Mouse (Mus musculus): ENCODE measurements around the gene Ipo9.

Gene Ipo9

DNA sequence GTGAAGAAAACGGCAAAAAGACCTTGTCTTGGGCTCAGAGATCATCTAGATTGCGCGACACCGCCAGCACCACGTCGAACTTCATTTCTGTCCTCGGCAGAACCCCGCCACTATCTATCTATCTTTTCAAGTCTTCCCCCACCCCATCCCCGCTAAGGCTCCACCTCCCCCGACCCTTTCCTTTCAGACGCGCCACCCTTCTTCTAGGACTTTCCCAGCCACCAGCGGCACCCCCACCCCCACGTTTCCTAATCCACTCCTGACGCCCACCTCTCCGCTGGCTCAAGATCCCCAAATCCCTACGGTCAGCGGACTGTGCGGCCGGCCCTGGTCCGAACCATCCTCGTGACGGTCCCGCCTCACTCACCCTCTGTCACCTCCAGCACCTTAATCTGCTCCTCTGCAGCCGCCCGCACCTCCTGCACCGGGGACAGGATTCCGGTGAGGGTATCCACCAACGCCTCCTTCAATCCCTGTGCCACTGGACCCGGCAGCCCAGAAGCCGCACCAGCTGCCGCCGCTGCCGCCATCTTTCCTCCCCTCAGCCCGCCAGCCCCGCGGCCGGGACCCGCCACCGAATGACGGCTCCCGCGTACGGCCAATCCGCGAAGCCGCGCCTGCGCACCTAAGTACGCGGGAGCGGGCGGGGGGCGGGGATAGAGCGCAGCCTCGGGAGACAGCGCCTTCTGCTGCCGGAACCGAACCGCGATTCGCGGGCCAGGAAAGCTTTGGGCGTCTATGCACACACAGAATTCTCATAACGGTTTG, at the start of gene Ipo9:
Gene Ipo9, minus strand, starts transcription at position 599 of the 768 bp plus-strand sequence.
- DNase-seq (ENCODE audit: low spot score in 2 of 2) = peak; percentile 87 to 91

GRCm38 (mm10) chr1:135475571-135475895, 45.2 kb upstream of the Ipo9 start:
- no peak for DNase-seq (ENCODE audit: low spot score in 2 of 2)

DNA sequence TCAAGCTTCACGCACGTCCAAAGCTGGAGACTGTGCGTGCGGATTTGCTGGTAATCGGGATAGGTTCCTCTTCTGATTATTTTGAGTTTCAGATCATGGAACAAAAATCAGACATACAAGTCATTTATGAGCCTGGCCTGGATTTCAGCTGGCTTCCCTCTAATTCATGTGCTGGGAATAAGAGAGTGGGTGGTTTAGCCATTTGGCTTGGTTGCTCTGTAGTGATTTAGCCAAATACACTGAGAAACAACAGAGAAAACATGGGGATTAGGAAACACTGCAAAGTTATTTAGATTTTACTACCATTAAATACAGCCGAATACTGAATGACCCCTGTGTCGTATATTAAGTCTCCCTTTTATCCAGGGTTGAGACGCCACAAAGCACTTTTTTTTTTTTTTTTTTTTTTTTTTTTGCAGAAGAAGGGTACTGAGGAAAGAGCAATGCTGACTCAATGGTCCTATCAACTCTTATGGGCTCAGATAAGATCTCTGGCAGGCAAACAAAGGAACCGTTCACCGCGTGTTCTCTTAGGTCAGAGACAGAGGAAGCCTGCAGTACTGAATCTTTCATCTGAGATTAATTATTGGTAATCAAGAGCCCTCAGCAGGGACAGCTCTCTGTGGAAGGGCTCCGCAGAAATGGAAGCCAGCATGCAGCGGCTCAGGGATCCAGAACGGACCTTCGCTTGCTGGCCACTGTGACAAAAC, 44.7 kb upstream of the Ipo9 start:
- DNase-seq (ENCODE audit: low spot score in 2 of 2) = no peak

DNA sequence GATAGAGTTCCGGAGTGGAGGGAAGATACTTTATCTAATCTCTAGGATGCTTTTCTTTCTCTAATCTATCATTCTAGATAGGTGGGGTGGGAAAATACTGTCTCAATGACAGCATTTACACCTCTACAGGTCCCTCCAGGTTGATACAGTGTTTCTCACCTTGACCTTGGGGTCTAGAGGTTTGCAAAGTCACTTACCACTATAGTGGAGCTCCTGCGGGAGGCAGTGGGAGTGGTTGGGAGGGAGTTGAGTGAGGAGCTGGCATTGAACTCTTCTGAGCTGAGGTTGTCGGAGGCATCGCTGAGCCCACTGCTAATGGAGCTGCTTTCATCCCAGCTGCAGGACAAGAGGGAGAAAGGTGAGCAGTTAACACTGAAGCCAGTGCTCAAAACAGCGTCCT, 42.2 kb upstream of the Ipo9 start:
- DNase-seq (ENCODE audit: low spot score in 2 of 2) = no peak

- no peak for DNase-seq (ENCODE audit: low spot score in 2 of 2)
Observed at GRCm38 (mm10) chr1:135471742-135472141, 41.4 kb upstream of the Ipo9 start.

DNA sequence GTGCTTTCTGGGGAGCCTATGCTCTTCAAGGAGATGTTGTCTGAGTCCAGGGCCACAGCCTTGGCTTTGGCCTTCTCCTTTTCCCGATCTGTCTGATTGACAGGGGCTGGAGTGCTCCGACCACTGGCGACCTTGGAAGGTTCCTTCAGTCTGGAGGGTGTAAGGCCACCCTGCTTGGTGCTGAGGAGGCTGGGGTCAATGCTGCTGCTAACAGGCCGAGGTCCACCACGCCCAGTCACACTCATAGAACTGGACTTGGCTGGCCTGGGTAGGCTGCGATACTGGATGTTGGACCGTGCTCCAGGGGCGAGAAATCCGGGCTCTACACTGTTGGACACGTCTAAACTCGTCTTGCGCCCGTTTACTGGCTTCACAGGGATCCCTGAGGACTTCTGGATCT, 40.2 kb upstream of the Ipo9 start:
- no peak for DNase-seq (ENCODE audit: low spot score in 2 of 2)

- DNase-seq (ENCODE audit: low spot score in 2 of 2) = no peak
Observed at GRCm38 (mm10) chr1:135467462-135467861, 37.2 kb upstream of the Ipo9 start.

DNA sequence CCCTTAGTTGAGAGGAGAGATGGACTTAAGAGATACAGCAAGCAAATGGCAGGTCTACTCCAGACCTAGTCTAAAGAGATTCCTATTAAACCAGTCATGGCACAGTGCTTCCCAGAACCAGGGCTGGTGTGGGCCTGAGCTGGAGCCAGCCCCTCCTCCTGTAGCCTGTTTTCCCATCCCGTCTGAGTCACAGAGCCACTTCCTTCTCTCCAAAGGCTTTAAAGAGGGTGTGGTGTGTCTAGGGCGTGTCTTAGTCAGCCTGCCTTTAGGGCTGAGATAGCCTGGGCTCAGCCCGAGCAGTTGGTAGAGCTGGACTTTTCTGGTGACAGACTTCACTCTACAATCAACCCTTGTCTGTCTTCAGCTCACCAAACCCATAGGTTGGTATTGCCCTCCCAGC, 36.6 kb upstream of the Ipo9 start:
- no peak for DNase-seq (ENCODE audit: low spot score in 2 of 2)

DNA sequence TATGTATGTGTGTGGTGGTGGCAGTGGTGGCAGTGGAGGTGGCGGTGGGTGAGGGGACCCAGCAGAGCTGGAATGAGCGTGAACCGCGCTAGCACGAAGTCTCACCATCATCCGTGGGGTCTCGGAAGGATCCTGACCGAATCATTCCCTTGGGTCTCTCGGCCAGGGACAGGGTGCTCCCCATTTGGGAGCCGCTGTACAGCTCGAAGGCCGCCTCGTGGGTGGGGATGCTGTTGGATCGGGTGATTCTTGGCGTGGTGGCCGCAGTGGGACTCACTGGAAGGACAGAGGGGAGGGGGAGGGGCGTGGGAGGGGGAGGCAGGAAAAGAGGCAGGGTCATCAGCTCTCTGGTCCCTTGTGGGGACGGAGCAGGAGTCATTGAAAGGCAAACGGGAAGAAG, 35.4 kb upstream of the Ipo9 start:
- no peak for DNase-seq (ENCODE audit: low spot score in 2 of 2)

DNA sequence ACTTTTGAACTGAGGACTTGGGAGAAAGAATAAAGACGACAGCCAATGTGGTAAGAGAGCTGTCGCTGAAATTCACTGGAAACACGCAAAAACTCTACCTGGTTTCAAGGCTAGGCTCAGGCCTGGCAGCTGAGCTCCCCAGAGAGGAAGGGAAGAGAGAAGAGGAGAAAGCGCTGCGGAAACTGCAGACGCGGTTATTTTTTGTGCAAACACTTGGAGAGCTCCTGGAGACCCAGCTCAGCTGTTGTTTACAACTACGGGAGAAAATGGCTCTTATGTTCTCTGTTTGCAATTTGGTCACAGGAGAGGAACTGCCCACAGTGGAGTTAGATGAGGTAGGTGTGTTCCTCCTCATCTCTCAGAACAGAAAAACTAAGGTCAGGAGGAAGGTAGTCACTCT, 32.4 kb upstream of the Ipo9 start:
- DNase-seq (ENCODE audit: low spot score in 2 of 2) = no peak

DNA sequence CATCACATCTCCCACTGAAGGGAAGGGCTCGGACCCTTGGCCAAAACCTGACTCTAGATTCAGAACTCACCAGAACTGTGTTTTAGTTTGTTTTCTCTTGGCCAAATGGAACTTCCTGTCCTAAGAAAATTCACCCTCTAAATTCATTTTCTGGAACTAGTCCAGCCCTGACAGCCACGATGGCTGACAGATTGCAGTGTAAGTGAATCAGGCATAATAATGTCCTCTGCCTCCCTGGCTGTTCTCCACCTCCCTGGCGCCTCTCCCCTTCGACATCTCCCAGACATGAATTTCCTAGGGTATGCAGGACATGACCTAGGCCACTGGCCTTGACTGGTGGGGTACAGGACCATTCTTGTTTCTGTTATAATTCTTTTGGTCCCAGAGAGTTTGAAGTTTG, 32.0 kb upstream of the Ipo9 start:
- no peak for DNase-seq (ENCODE audit: low spot score in 2 of 2)

GRCm38 (mm10) chr1:135461097-135461730, 30.9 kb upstream of the Ipo9 start:
- peak in 1 of 2 experiments; percentile 69 for DNase-seq (ENCODE audit: low spot score in 2 of 2)

DNA sequence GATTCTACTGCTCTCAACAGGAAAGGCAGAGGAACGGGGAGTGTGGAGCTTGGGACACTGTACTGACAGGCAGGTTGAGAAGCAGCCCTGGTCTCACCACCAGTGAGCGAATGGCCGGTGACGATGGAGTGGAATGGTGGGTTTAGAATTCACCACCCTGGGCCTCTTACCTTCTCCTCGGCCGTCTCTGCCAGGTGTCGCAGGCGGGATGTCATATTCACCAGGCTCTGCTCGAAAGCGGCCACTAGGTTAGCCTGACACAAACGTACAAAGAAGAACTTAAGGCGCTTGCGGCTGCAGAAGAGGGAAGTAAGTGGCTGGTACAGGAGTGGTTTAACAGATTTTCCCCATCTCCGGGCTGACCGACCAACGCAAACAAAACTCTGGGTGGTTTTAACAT, 30.2 kb upstream of the Ipo9 start:
- no peak for DNase-seq (ENCODE audit: low spot score in 2 of 2)

DNA sequence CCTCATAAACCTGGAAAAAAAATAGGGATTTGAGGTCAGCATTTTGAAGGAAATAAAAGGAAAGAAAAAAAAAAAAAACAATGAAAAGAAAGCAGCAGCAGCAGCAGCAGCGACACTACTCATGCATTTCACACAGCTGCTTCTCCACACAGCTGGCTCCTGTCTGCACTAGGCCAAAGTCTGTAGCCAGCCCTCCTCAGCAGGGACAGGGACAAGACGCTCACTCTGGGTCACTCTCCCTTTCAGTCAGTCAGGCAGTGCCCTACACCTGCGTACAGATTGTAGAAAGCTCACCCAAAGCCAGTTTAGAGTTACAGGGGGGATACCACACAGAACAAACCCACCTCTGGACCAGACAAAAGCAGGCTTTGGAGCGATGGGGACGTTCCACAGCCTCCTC, 27.6 kb upstream of the Ipo9 start:
- no peak for DNase-seq (ENCODE audit: low spot score in 2 of 2)

GRCm38 (mm10) chr1:135452259-135452658, 22.0 kb upstream of the Ipo9 start:
- DNase-seq (ENCODE audit: low spot score in 2 of 2) = no peak

GRCm38 (mm10) chr1:135451419-135451818, 21.1 kb upstream of the Ipo9 start:
- no peak for DNase-seq (ENCODE audit: low spot score in 2 of 2)

- no peak for DNase-seq (ENCODE audit: low spot score in 2 of 2)
Observed at GRCm38 (mm10) chr1:135449876-135450275, 19.6 kb upstream of the Ipo9 start.

DNA sequence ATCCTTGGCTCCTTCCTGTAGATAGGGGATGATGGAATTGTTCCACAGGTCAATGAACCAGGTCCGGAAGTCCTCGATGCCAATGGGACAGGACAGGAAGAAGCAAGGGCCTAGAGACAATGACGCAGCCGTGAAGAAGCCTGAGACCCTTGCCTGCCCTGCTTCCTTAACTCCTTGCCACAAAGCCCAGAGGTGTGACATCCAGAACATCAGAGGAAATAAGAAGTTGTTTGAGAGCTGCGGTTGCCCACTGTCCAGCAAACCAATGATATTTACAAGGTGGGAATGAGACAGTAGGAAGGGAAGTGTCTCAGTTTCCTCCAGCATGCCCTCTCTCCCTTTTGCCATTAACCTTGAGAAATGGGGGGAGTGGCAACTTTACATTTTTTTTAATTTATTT, 18.6 kb upstream of the Ipo9 start:
- DNase-seq (ENCODE audit: low spot score in 2 of 2) = no peak

GRCm38 (mm10) chr1:135443506-135443905, 13.2 kb upstream of the Ipo9 start:
- DNase-seq (ENCODE audit: low spot score in 2 of 2) = no peak

DNA sequence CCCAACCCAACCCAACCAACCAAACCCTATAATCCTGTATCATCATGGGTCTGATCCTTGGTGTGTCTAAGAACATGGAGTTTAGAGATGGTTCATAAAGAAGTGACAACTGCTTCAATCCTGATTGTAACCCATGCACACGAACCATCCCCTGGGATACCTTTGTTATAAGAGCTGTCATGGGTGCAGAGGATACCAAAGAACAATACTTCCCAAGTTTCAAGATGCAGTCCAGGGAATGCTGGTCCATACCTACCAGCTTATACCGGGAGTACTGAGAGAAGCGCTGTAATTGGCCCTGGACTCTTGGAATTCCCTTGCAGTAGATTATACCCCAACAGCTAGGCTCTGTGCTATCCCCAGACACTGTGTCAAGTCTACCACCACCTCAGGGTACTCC, 11.6 kb upstream of the Ipo9 start:
- no peak for DNase-seq (ENCODE audit: low spot score in 2 of 2)

DNA sequence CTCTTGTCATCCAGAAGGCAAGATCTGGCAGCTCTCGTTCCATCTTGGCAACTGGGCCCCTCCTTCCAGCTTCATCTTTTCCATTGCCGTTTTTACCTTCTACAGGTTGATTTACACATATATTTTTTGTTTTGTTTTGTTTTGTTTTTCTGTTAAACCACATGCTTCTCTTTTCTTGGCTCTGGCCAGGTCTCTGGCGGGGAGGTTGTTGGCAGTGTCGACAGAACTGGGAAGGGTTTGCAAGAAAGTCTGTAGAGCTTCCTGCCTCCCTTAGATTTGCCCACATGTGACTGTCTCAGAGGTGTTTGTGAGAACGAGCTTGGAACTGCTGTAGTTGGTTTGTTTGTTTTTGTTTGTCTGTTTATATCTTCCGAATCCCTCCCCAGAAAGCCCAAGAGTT, 10.7 kb upstream of the Ipo9 start:
- DNase-seq (ENCODE audit: low spot score in 2 of 2) = no peak

- no peak for DNase-seq (ENCODE audit: low spot score in 2 of 2)
Observed at GRCm38 (mm10) chr1:135438801-135439200, 8.5 kb upstream of the Ipo9 start.

GRCm38 (mm10) chr1:135435823-135436222, 5.5 kb upstream of the Ipo9 start:
- DNase-seq (ENCODE audit: low spot score in 2 of 2) = no peak
